15 mouse cellular contexts compared by ENCODE assay signal in genomic region chr2:166565503-166565902, GRCm38 (mm10).
DNase-seq lines count a peak whose midpoint lies in the region; ATAC-seq and TF ChIP-seq lines count a peak whose summit lies in the region.
"Had no signal": no experiment of that assay in that cellular context is flagged by ENCODE, and none has a peak within 500 bp of the region (broad histone marks: within the 10 kb centered on the region; RNA-seq: fewer than 3 reads in every experiment).

No protein-coding gene starts in this region.

- H3K9me3 ChIP-seq in intestine, postnatal 0 days (ENCODE audit: control insufficient read depth): no peaks in the 10 kb centered on the region
- no peaks in the 10 kb centered on the region for H3K9me3 ChIP-seq in intestine, embryonic 15.5 days
- H3K9me3 ChIP-seq: embryonic facial prominence, embryonic 12.5 days; forebrain, embryonic 13.5 days; heart, embryonic 15.5 days; midbrain, embryonic 10.5 days had no signal

- peak; percentile 37 for DNase-seq in 416B (ENCODE audit: low read depth)
- peak; percentile 85 for DNase-seq in ES-CJ7 (ENCODE audit: low read depth, low spot score)
- peak; percentile 44 for DNase-seq in naive thymus-derived CD4-positive, alpha-beta T cell, adult 2 months (ENCODE audit: low read depth)
- DNase-seq in spleen, adult 12 weeks (ENCODE audit: low spot score): no peak
- DNase-seq: adrenal gland, postnatal 14 days; cerebellum, adult 8-10 months; gastrocnemius, postnatal 25 days had no signal

- no peak overlapping the region for H3K4me2 ChIP-seq in intestine, postnatal 0 days (replicated peaks; ENCODE audit: low read depth)
- H3K4me2 ChIP-seq in intestine, embryonic 15.5 days (replicated peaks): no peak overlapping the region
- H3K4me2 ChIP-seq: embryonic facial prominence, embryonic 12.5 days; forebrain, embryonic 13.5 days; heart, embryonic 15.5 days had no signal

- no peak overlapping the region for H3K4me3 ChIP-seq in intestine, postnatal 0 days (ENCODE audit: low read depth, low read length)
- no peak overlapping the region for H3K4me3 ChIP-seq in intestine, embryonic 15.5 days (replicated peaks)
- H3K4me3 ChIP-seq: embryonic facial prominence, embryonic 12.5 days; forebrain, embryonic 13.5 days; heart, embryonic 15.5 days; midbrain, embryonic 10.5 days had no signal

- ATAC-seq in intestine, postnatal 0 days: no peak
- no peak for ATAC-seq in intestine, embryonic 15.5 days
- no peak for ATAC-seq in frontal cortex, adult (ENCODE audit: low TSS enrichment)
- ATAC-seq: forebrain, embryonic 13.5 days; inflammation-experienced regulatory T-cells, adult 6 months had no signal

- peaks cover 9% of the 10 kb centered on the region; the same call in 1 of the 2 replicates for H3K36me3 ChIP-seq in intestine, postnatal 0 days (ENCODE audit: control insufficient read depth, insufficient read depth)
- H3K36me3 ChIP-seq in intestine, embryonic 15.5 days: no peaks in the 10 kb centered on the region
- H3K36me3 ChIP-seq: heart, embryonic 15.5 days had no signal

- WGBS in intestine, postnatal 0 days: 75% methylated on average over 5 of the region's 5 CpGs
- 73% methylated on average over 5 of the region's 5 CpGs for WGBS in intestine, embryonic 15.5 days

- H3K27ac ChIP-seq in intestine, postnatal 0 days (ENCODE audit: low read depth, low read length): no peak overlapping the region
- no peak overlapping the region for H3K27ac ChIP-seq in intestine, embryonic 15.5 days
- H3K27ac ChIP-seq: forebrain, embryonic 13.5 days; heart, embryonic 15.5 days; midbrain, embryonic 10.5 days had no signal

- no peak overlapping the region for H3K9ac ChIP-seq in intestine, postnatal 0 days (ENCODE audit: low read depth, low read length)
- no peak overlapping the region for H3K9ac ChIP-seq in intestine, embryonic 15.5 days
- H3K9ac ChIP-seq: embryonic facial prominence, embryonic 12.5 days; forebrain, embryonic 13.5 days; heart, embryonic 15.5 days had no signal

- H3K27me3 ChIP-seq in intestine, postnatal 0 days (replicated peaks; ENCODE audit: control insufficient read depth, insufficient read depth, low read length): no peaks in the 10 kb centered on the region
- H3K27me3 ChIP-seq in intestine, embryonic 15.5 days (replicated peaks): no peaks in the 10 kb centered on the region
- H3K27me3 ChIP-seq: embryonic facial prominence, embryonic 12.5 days; heart, embryonic 15.5 days had no signal

- TF ChIP-seq CTCF in intestine, postnatal 0 days (IDR thresholded peaks at IDR 0.05; ENCODE audit: low read depth): peak; percentile 46

- no peaks in the 10 kb centered on the region for H3K4me1 ChIP-seq in intestine, postnatal 0 days (replicated peaks; ENCODE audit: control insufficient read depth, insufficient read depth, low read length)
- 0 out of 2 replicates have a peak, but pooled peaks cover 2% of the 10 kb centered on the region for H3K4me1 ChIP-seq in intestine, embryonic 15.5 days (replicated peaks)
